Mouse (Mus musculus) urinary bladder, adult 18-20 months (tissue): ENCODE data around the gene Flt3l.
"Not testable (repeated sequence)": the region's sequence is repeated elsewhere in the genome, so short reads cannot be mapped to it uniquely, and the experiment has no call there.

Experiments
- DNase-seq, 2 experiments: peaks; one replicate each; pipeline ENCODE4 v3.0.0; 2022; ENCODE audit warnings: low spot score in 2 of 2, mixed read lengths in 2 of 2

Flt3l gene

GRCm38 (mm10) chr7:45141914-45142313, 5.7 kb upstream of the Flt3l start:
- no peak for DNase-seq

DNA sequence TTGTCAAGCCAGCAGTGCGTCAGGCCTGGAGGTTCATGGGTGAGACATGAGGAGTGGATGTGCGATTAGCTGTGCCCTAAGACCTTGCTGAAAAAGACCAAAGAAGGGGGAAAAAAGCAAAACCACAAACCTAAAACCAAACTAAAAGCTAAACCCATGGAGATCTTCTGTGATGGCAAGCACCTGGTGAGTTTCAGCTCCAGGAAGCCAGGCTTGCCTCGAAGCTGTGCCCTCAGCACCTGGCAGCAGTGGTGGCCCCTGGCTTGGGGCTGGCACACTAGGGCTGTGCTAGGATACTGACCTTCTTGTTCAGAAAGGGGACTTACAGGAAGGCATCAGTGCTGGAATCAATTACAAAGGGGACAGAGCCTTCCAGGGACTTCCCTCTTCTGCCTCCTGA, 5.1 kb upstream of the Flt3l start:
- no peak for DNase-seq

- DNase-seq = no peak
Measured at GRCm38 (mm10) chr7:45139904-45140723, 3.9 kb upstream of the Flt3l start.

DNA sequence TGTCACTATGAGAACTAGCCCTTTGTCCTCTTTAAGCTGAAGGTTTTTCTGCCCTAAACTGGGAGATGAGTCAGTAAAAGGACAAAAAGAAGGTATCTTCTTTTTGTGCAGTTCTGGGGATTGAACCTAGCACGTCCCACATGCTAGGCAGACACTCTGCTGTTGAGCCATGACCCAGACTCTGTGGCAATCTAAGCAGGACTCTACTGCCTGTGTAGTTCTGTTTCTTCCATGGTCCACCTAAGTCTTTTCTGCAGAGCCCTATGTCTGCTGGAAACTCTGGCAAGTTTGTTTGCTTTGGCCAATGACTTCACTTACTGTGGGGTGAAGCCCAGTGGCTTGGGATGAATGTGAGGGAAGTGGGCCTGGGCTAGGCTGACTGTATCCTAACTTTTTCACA, 2.2 kb upstream of the Flt3l start:
- no peak for DNase-seq

- no peak for DNase-seq
Measured at GRCm38 (mm10) chr7:45137171-45138006, 1.2 kb upstream of the Flt3l start.

DNA sequence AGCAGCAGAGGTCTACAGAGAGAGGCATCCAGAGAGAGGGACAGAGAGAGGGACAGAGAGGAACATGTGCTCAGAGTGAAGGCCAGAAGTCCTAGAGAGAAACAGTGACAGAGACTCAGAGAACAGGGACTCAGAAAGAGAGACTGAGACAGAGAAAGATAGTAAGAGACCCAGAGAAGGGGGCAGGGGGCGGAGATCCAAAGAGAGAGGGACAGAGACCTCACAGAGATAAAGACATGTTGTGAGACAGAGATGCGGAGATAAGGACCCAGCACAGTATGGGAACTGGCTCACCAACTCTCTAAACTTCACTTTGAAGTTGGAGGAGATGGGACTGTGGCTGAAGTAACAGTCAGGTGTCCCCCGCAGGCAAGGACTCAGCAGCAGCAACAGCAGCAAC, 862 bp downstream of the Flt3l start:
- no peak for DNase-seq

GRCm38 (mm10) chr7:45134544-45135026, 1.6 kb downstream of the Flt3l start:
- no peak for DNase-seq

DNA sequence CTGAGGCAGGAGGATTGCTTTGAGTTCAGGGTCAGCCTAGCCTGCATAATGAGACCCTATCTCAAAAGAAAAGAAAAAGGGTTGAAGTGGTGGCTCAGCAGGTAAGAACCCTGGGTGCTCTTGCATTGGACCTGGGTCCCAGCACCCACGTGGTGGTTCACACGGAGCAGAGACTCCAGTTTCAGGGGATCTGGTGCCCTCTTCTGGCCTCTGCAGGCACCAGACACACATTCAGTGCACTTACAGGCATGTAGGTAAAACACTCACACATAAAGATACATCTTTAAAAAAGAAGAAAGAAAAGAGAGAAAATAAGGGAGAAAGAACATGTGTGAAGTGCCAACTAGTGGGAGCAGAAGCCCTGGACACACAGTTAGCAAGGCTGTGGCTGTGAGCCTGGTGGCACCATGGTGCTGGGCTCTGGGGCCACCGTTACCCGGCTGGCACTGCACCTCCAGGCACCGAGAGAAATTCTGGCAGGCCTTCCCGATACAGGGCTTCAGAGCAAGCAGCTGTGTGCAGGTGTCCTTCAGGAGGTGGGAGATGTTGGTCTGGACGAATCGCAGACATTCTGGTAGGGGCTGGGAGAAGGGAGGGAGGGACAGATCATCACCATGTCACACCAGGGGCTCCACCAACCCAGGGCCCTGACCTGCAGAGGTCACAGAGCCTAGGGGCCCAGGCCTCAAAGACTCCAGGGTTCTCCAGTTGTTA, 2.6 kb downstream of the Flt3l start:
- DNase-seq = no peak

DNA sequence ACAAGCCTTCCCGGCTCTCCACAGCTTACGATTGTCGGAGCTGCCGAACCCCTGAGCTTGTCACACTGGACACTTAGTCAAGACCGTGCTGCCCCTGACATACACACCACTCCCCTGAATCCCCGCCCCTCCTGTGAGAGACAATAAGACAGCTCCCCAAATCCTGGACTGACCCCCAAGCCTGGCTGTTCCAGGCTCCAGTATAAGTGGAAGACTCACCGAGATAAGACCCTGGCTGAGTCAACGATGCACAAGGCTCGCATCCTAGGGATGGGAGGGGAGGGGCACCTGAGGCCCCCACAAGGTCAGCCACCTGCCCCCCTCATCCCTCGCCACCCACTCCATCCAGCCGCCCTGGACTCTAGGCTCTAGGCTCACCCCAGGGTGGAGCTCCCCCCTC, 4.4 kb downstream of the Flt3l start:
- DNase-seq = no peak

DNA sequence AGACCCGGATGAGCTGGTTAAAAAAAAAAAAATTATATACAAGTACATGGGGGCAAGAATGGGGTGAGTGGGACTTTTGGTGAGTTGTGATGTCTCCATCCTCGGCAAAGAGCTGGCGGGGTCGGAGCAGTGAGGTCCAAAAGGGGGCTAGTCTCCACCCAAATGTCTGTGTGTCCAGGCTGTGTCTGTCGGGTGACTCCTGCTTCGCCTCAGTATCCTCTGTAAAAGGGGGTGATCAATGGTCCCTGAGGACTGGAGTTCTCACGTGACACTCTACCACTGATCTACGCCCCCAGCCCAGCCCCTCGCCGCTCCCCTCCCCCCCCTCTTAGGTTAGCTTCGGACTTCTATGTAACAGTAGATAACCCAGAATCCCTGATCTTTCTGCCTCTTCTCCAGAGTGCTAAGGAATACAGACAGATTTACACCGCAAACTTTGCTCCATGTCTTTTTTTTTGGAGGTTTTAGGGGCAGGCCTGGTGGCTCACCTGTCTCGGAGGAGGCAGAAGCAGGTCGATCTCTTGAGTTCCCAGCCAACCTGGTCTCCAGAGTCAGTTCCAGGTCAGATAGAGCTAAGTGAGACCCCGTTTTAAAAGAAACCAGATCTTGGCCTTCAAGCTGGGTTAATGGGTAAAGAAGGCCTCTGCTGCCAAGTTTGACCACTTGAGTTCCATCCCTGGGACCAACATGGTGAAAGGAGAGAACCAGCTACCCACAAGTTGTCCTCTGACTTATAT, 6.3 kb downstream of the Flt3l start:
- no peak for DNase-seq

DNA sequence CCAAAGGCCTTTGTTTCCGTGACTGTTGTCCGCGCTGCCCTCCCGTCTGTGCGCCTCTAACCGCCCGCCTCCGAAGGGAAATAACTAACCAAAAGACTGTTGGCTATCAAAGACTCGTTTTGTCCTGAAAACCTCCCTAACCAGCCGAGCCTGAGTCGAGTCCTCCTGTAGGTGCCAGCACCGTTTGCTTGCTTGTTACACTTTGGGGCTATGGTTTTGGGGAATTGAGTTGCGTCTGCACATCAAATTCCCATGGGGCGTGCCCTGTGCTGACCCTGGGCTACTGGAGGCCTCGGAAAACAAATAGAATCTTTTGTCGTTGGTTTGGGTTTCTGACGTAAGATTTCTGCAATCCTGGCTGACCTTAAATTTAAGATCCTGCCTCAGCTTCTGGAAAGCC, 6.9 kb downstream of the Flt3l start:
- DNase-seq = no peak

DNA sequence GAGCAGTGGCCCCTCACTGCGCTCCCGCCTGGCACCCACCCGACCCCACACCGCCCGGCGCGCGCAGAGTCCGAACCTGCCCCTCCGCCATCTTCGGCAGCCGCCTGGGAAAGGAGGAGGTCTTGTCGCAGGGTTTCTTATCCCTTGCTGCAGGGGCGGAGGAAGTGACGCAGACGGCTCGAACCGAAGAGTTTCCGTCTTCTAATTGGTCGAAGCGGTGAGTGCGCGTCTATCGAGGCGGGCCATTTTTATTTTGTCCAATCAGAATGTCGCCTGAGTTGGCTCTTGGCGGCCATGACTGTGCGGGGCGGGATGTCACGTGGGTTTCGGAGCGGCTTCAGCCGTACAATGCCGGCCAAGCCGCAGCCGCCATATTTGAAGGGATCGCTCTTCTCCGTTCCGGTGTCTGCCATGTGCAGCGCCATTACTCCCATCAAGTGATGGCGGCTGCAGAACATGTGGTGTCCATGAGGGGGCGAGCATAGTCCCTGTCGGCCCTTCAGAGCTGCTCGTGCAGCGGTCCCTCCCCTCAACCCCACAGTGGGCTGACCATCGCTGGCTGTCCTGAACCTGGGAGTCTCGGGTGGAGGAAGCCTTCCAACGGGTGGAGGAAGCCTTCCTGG, 7.5 kb downstream of the Flt3l start, which contains the start of gene Rpl13a:
Gene Rpl13a, minus strand, starts transcription at position 138 of the 623 bp plus-strand sequence.
- DNase-seq = peak; percentile 96 to 99

DNA sequence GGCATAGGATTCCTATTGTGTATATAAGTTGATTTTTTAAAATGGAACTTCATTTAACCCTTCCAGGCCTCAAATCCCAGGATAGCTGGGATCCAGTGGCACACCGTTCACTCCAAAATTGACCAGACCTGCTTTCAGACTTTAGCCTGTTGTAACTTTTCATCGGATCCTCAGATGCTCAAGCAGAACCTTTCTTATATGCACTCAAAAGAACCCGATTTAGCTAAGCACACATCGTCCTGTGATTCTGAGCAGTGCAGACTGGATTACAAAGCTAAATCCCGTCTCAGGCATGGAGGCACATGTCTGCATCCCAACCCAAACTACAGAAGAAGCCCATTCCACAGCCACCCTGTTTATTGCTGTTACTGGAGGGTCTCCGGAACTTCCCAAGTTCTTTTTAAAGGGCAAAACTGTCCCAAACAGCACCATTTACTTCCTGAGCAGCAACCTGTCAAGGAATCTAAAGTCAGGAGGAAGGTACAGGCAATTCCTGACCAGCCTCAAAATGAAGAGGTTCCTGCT, 8.5 kb downstream of the Flt3l start:
- DNase-seq = no peak

DNA sequence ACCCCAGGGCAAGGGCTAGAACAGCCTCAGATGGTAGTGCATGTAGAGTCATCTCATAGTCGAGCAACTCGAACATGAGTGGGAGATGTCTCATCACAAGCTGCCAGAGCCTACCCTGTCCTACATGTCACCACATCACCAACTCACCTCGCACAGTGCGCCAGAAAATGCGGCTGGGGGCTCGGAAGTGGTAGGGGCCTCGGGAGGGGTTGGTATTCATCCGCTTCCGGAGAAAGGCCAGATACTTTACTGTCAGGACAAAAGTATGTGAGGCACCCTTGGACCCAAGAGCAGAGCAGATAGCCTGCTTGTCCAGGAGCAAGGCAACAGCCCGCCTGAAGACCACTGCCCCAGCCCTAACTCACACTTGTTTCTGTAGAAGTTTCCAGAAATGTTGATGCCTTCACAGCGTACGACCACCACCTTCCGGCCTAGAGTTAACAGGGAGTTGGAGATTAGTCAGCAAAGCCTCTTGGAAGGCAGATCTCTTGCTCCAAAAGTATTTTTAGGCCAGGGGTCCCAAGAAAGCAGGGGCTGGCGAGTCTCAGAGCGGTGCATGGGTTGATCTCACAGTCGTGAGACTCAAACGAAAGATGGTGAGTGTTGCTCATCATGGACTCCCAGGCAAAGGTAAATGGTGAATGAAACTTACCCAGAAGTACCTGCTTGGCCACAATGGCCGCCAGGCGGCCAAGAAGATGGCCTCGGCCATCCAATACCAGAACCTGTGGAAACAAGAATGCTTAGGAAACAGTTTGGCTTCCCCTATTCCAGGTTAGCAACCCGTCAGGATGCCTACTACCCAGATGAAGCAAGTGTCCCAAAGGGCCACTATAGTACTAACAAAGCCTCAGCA, 9.2 kb downstream of the Flt3l start:
- DNase-seq = no peak

- no peak for DNase-seq
Measured at GRCm38 (mm10) chr7:45126147-45126843, 9.9 kb downstream of the Flt3l start.

DNA sequence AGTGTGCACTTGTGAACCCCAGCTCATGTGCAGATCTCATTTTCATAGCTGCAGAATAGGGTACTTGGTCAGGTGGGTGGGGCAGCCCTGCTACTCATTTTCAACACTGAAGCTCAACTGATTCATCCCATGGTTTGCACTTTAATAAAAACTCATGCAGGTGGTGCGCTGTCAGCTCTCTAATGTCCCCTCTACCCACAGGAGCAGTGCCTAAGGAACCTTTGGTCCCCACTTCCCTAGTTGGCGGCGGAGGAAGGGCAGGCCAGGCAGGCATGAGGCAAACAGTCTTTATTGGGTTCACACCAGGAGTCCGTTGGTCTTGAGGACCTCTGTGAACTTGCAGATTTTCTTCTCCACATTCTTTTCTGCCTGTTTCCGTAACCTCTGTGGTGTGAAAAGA, 10.6 kb downstream of the Flt3l start:
- not testable (repeated sequence) for DNase-seq

GRCm38 (mm10) chr7:45125144-45125600, 11.1 kb downstream of the Flt3l start:
- no peak for DNase-seq

- peak; percentile 93 to 99 for DNase-seq
Measured at GRCm38 (mm10) chr7:45124224-45125143, 11.7 kb downstream of the Flt3l start, which contains the start of gene Rps11. TSS of gene Rps11 (minus strand) at chr7:45124439.
